Mouse (Mus musculus) A20 (cell line): ENCODE results near the gene Tmem177.

Experiments used
- DNase-seq: peaks from one replicate; pipeline ENCODE4 v3.0.0-alpha.2; 2011; ENCODE audit warnings: low read depth, low spot score

Tmem177 gene

GRCm38 (mm10) chr1:119889347-119889746 is 23.7 kb downstream of the Tmem177 start:
- no peak for DNase-seq

GRCm38 (mm10) chr1:119886320-119886719 is 26.7 kb downstream of the Tmem177 start:
- no peak for DNase-seq

GRCm38 (mm10) chr1:119884272-119884671 is 28.7 kb downstream of the Tmem177 start:
- DNase-seq: no peak

GRCm38 (mm10) chr1:119878909-119879308 is 34.1 kb downstream of the Tmem177 start:
- no peak for DNase-seq

- no peak for DNase-seq
Observed at GRCm38 (mm10) chr1:119877469-119877868, 35.5 kb downstream of the Tmem177 start.

GRCm38 (mm10) chr1:119868395-119869161 is 44.4 kb downstream of the Tmem177 start:
- DNase-seq: no peak

GRCm38 (mm10) chr1:119867300-119867699 is 45.7 kb downstream of the Tmem177 start:
- no peak for DNase-seq

GRCm38 (mm10) chr1:119865311-119865710 is 47.7 kb downstream of the Tmem177 start:
- DNase-seq: no peak

- no peak for DNase-seq
Observed at GRCm38 (mm10) chr1:119863507-119864296, 49.3 kb downstream of the Tmem177 start.

GRCm38 (mm10) chr1:119859566-119859965 is 53.4 kb downstream of the Tmem177 start:
- no peak for DNase-seq
